Mouse (Mus musculus): ENCODE measurements around the gene Fgf4. TPM values are rescaled to one million over a fixed set of nuclear protein-coding genes. Genes with fewer than 3 reads are reported as not detected.

The Fgf4 gene
- total and polyA plus RNA-seq, 2 experiments from 2014 or later: not detected

GRCm38 (mm10) chr7:144906708-144907397 lies 59.7 kb downstream of the Fgf4 start:
- no peak overlapping the region for H3K4me3 ChIP-seq (ENCODE audit: low read length)
- H3K36me3 ChIP-seq (ENCODE audit: insufficient read depth, low read length): no peaks in the 10 kb centered on the region
- peak; percentile 66 for ATAC-seq
- peak overlapping the region; percentile 43 for H3K4me2 ChIP-seq (ENCODE audit: low read depth, low read length)
- no peaks in the 10 kb centered on the region for H3K9me3 ChIP-seq (ENCODE audit: low read length)
- no peak overlapping the region for H3K27ac ChIP-seq
- no peaks in the 10 kb centered on the region for H3K4me1 ChIP-seq (ENCODE audit: insufficient read depth, low read length)
- WGBS: 10% methylated on average over 28 of the region's 28 CpGs
- TF ChIP-seq CTCF (IDR thresholded peaks at IDR 0.05; ENCODE audit: low read depth): peak; percentile 91
- peak; percentile 84 for DNase-seq (ENCODE audit: low spot score)
- no peaks in the 10 kb centered on the region for H3K27me3 ChIP-seq (ENCODE audit: insufficient read depth, low read length)
- H3K9ac ChIP-seq (replicated peaks; ENCODE audit: low read length): no peak overlapping the region

DNA sequence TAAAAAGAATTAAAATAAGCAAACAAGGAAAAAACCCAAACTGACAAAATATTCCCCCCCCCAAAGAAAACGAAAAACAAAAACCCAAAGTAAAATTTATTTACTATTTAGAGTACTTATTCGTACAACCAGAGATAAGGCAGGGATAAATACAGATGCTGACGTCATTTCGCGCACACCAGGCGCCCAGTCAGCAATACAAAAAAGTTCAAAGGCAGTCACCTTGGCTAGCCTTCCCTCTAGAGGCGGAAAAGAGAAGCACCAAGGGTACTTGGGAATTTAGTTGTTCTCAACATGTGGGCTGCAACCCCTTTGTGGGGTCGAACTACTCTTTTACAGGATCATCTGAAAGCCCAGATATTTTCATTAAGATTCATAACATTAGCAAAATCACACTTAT lies 60.6 kb downstream of the Fgf4 start:
- ATAC-seq: no peak
- no peak for DNase-seq (ENCODE audit: low spot score)
- peak; percentile 53 for TF ChIP-seq CTCF (IDR thresholded peaks at IDR 0.05; ENCODE audit: low read depth)
- H3K4me3 ChIP-seq (ENCODE audit: low read length): no peak overlapping the region
- H3K36me3 ChIP-seq (ENCODE audit: insufficient read depth, low read length): no peaks in the 10 kb centered on the region
- no peaks in the 10 kb centered on the region for H3K27me3 ChIP-seq (ENCODE audit: insufficient read depth, low read length)
- H3K27ac ChIP-seq: no peak overlapping the region
- no peaks in the 10 kb centered on the region for H3K4me1 ChIP-seq (ENCODE audit: insufficient read depth, low read length)
- no peak overlapping the region for H3K9ac ChIP-seq (replicated peaks; ENCODE audit: low read length)
- H3K4me2 ChIP-seq (ENCODE audit: low read depth, low read length): no peak overlapping the region
- no peaks in the 10 kb centered on the region for H3K9me3 ChIP-seq (ENCODE audit: low read length)
- 17% methylated on average over 8 of the region's 8 CpGs for WGBS

- H3K27ac ChIP-seq: no peak overlapping the region
- H3K27me3 ChIP-seq (ENCODE audit: insufficient read depth, low read length): no peaks in the 10 kb centered on the region
- peak; percentile 27; the same call in 1 of the 2 replicates for TF ChIP-seq CTCF (IDR thresholded peaks at IDR 0.05; ENCODE audit: low read depth)
- no peaks in the 10 kb centered on the region for H3K4me1 ChIP-seq (ENCODE audit: insufficient read depth, low read length)
- no peak overlapping the region for H3K4me2 ChIP-seq (ENCODE audit: low read depth, low read length)
- no peaks in the 10 kb centered on the region for H3K9me3 ChIP-seq (ENCODE audit: low read length)
- DNase-seq (ENCODE audit: low spot score) (peak; percentile 58), ATAC-seq (peak; percentile 66)
- no peaks in the 10 kb centered on the region for H3K36me3 ChIP-seq (ENCODE audit: insufficient read depth, low read length)
- no peak overlapping the region for H3K4me3 ChIP-seq (ENCODE audit: low read length)
- WGBS: 36% methylated on average over 7 of the region's 7 CpGs
- H3K9ac ChIP-seq (replicated peaks; ENCODE audit: low read length): no peak overlapping the region
Measured at GRCm38 (mm10) chr7:144908705-144909104, 61.5 kb downstream of the Fgf4 start.

DNA sequence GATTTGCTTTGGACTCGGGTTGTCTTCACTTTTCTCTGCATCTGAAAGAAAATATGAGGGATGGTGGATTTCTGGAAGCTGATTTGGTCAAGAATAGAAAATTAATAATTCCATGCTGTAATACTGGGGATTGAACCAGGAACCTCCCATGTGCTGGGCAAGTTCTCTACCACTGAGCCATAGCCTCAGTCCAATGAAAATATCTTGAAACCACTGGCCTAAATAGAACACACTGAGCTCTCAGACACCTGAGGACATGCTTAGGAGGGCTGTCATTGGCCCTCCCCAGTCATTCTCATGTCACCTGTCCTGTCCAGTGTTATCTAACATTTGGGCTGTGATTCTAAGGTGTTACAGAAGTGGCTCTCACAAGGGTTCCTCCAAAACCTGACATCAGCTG lies 64.0 kb downstream of the Fgf4 start:
- H3K36me3 ChIP-seq (ENCODE audit: insufficient read depth, low read length): no peaks in the 10 kb centered on the region
- ATAC-seq: no peak
- peaks cover 6% of the 10 kb centered on the region for H3K4me1 ChIP-seq (ENCODE audit: insufficient read depth, low read length)
- H3K4me2 ChIP-seq (ENCODE audit: low read depth, low read length): no peak overlapping the region
- no peak for DNase-seq (ENCODE audit: low spot score)
- TF ChIP-seq CTCF (IDR thresholded peaks at IDR 0.05; ENCODE audit: low read depth): no peak
- no peak overlapping the region for H3K4me3 ChIP-seq (ENCODE audit: low read length)
- no peak overlapping the region for H3K27ac ChIP-seq
- H3K27me3 ChIP-seq (ENCODE audit: insufficient read depth, low read length): no peaks in the 10 kb centered on the region
- H3K9ac ChIP-seq (replicated peaks; ENCODE audit: low read length): no peak overlapping the region
- no peaks in the 10 kb centered on the region for H3K9me3 ChIP-seq (ENCODE audit: low read length)
- WGBS: 78% methylated on average over 1 of the region's 1 CpGs

- WGBS: 60% methylated on average over 4 of the region's 4 CpGs
- ATAC-seq (no peak), DNase-seq (ENCODE audit: low spot score) (no peak)
- Histone ChIP-seq H3K36me3 (ENCODE audit: insufficient read depth, low read length) (no peaks in the 10 kb centered on the region), H3K27ac (no peak overlapping the region), H3K9me3 (ENCODE audit: low read length) (no peaks in the 10 kb centered on the region), H3K27me3 (ENCODE audit: insufficient read depth, low read length) (no peaks in the 10 kb centered on the region), H3K4me1 (ENCODE audit: insufficient read depth, low read length) (peaks cover 7% of the 10 kb centered on the region), H3K4me3 (ENCODE audit: low read length) (no peak overlapping the region), H3K4me2 (ENCODE audit: low read depth, low read length) (no peak overlapping the region), H3K9ac (replicated peaks; ENCODE audit: low read length) (no peak overlapping the region)
- TF ChIP-seq CTCF (IDR thresholded peaks at IDR 0.05; ENCODE audit: low read depth): no peak
Measured at GRCm38 (mm10) chr7:144912897-144913296, 65.7 kb downstream of the Fgf4 start.

DNA sequence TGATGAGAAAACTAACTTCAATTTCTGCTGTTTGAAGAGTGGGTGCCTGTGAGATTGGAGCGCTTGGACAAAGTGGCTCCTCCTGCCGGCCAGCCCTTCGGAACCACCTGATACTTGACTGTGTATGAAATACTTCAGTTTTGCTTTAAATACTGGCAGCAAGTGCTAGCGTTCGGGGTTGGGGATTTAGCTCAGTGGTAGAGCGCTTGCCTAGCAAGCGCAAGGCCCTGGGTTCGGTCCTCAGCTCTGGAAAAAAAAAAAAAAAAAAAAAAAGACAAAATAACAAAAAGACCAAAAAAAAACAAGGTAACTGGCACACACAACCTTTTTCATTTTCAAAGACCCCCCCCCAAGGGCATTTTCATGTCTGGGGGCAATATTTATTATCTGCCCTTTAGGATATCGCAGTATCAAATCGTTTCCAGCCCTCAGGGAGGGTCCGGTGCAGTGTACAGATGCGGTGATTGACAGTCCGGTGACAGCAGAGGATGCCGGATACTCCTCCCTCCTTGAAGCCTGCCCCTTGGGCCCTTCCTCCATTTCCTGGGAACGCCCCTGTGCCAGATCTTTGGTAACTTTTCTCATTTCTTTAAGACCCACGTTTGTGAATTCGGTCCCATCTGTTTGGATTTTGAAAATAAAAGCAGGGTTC lies 67.3 kb downstream of the Fgf4 start:
- ATAC-seq (peak; percentile 92), DNase-seq (ENCODE audit: low spot score) (peak; percentile 75)
- no peaks in the 10 kb centered on the region for H3K9me3 ChIP-seq (ENCODE audit: low read length)
- TF ChIP-seq CTCF (IDR thresholded peaks at IDR 0.05; ENCODE audit: low read depth): peak; percentile 51
- H3K4me1 ChIP-seq (ENCODE audit: insufficient read depth, low read length): peaks cover 7% of the 10 kb centered on the region
- peak overlapping the region; percentile 98 for H3K4me2 ChIP-seq (ENCODE audit: low read depth, low read length)
- H3K27ac ChIP-seq: peak overlapping the region; percentile 78
- H3K27me3 ChIP-seq (ENCODE audit: insufficient read depth, low read length): no peaks in the 10 kb centered on the region
- peak overlapping the region; percentile 86 for H3K4me3 ChIP-seq (ENCODE audit: low read length)
- peak overlapping the region; percentile 75; the same call in 1 of the 2 replicates for H3K9ac ChIP-seq (replicated peaks; ENCODE audit: low read length)
- 8% methylated on average over 17 of the region's 17 CpGs for WGBS
- H3K36me3 ChIP-seq (ENCODE audit: insufficient read depth, low read length): peaks cover 12% of the 10 kb centered on the region; the same call in 1 of the 2 replicates

Other genes starting within 250 kb of the Fgf4 start
- gene Ano1, start 95.4 kb upstream of the Fgf4 start, total RNA-seq (2014; rRNA removed): 5.8 and 9.0 TPM in 2 replicates
- 8.3 and 8.7 TPM in 2 replicates for gene Ano1, start 95.4 kb upstream of the Fgf4 start, polyA plus RNA-seq (2015; fragmentation: Nextera tagmentation; extraction: Ambion mirVana)
- gene Fgf3, start 9.3 kb upstream of the Fgf4 start, total RNA-seq (2014; rRNA removed): 30.0 and 34.4 TPM in 2 replicates
- 9.9 and 11.5 TPM in 2 replicates for gene Fgf3, start 9.3 kb upstream of the Fgf4 start, polyA plus RNA-seq (2015; fragmentation: Nextera tagmentation; extraction: Ambion mirVana)
- gene Fgf15, start 49.2 kb downstream of the Fgf4 start, total RNA-seq (2014; rRNA removed): 9.9 and 11.3 TPM in 2 replicates
- 9.1 and 9.4 TPM in 2 replicates for gene Fgf15, start 49.2 kb downstream of the Fgf4 start, polyA plus RNA-seq (2015; fragmentation: Nextera tagmentation; extraction: Ambion mirVana)
- 22.6 and 25.9 TPM in 2 replicates for gene LTO1, start 67.7 kb downstream of the Fgf4 start, total RNA-seq (2014; rRNA removed)
- 19.3 and 22.4 TPM in 2 replicates for gene LTO1, start 67.7 kb downstream of the Fgf4 start, polyA plus RNA-seq (2015; fragmentation: Nextera tagmentation; extraction: Ambion mirVana)
- 49.7 and 67.8 TPM in 2 replicates for gene Ccnd1, start 92.6 kb downstream of the Fgf4 start, total RNA-seq (2014; rRNA removed)
- gene Ccnd1, start 92.6 kb downstream of the Fgf4 start, polyA plus RNA-seq (2015; fragmentation: Nextera tagmentation; extraction: Ambion mirVana): 37.6 and 42.8 TPM in 2 replicates

Measured in hindbrain, postnatal 0 days (tissue).